Mouse (Mus musculus) C2C12 (cell line): ENCODE data around the gene Zfp42. TPM values are rescaled to one million over a fixed set of nuclear protein-coding genes. Genes with fewer than 3 reads are reported as not detected.

Source experiments
- H3K27me3 ChIP-seq: one replicate; pipeline ENCODE4 v1.6.1; 2011; ENCODE audit not compliant: control insufficient read depth, insufficient read depth, insufficient read length
- H3K36me3 ChIP-seq: one replicate; pipeline ENCODE4 v1.6.1; 2011; ENCODE audit not compliant: control insufficient read depth, insufficient read depth
- H3K4me3 ChIP-seq: one replicate; pipeline ENCODE4 v1.5.1; 2011; ENCODE audit warnings: mild to moderate bottlenecking, control low read depth; ENCODE audit not compliant: poor library complexity, insufficient read depth, severe bottlenecking
- H3K79me2 ChIP-seq: one replicate; pipeline ENCODE4 v1.6.1; 2011; ENCODE audit not compliant: control insufficient read depth, insufficient read depth
- H3K79me3 ChIP-seq: one replicate; pipeline ENCODE4 v1.6.1; 2011; ENCODE audit warnings: low read depth, control low read depth
- H3ac ChIP-seq: one replicate; pipeline ENCODE3; 2011; ENCODE audit warnings: low read depth; ENCODE audit not compliant: control insufficient read depth, insufficient read length
- CEBPB ChIP-seq: IDR thresholded peaks from one replicate; pipeline ENCODE4 v1.6.1; 2011; ENCODE audit warnings: low read depth, mild to moderate bottlenecking, control low read depth, moderate library complexity
- CTCF ChIP-seq: IDR thresholded peaks from one replicate; pipeline ENCODE4 v1.5.1; 2011; ENCODE audit not compliant: control insufficient read depth, insufficient read depth, insufficient read length
- FOSL1 ChIP-seq: IDR thresholded peaks from one replicate; pipeline ENCODE4 v1.8.0; 2011; ENCODE audit warnings: mild to moderate bottlenecking, low read length; ENCODE audit not compliant: poor library complexity, insufficient read depth, severe bottlenecking
- MAX ChIP-seq: IDR thresholded peaks from one replicate; pipeline ENCODE4 v1.6.1; 2011; ENCODE audit warnings: mild to moderate bottlenecking, control low read depth
- MYOD1 ChIP-seq: IDR thresholded peaks from one replicate; pipeline ENCODE4 v1.6.1; 2011; ENCODE audit warnings: low read depth; ENCODE audit not compliant: control insufficient read depth, insufficient read length
- MYOG ChIP-seq: IDR thresholded peaks from one replicate; pipeline ENCODE4 v1.6.1; 2011; ENCODE audit not compliant: control insufficient read depth, insufficient read length; ENCODE audit errors: extremely low read depth
- USF1 ChIP-seq: IDR thresholded peaks from one replicate; pipeline ENCODE4 v1.6.1; 2011; ENCODE audit warnings: low read depth, mild to moderate bottlenecking, control low read depth, moderate library complexity
- polyA plus RNA-seq: library from polyadenylated mRNA; unstranded; fragments of >200 nt; fragmentation: generic; extraction: Trizol; gene quantifications from one replicate; pipeline ENCODE4 v1.2.1, GENCODE M21; 2012; ENCODE audit warnings: missing spikeins

Gene Zfp42
- polyA plus RNA-seq, 1 experiment = not detected

DNA sequence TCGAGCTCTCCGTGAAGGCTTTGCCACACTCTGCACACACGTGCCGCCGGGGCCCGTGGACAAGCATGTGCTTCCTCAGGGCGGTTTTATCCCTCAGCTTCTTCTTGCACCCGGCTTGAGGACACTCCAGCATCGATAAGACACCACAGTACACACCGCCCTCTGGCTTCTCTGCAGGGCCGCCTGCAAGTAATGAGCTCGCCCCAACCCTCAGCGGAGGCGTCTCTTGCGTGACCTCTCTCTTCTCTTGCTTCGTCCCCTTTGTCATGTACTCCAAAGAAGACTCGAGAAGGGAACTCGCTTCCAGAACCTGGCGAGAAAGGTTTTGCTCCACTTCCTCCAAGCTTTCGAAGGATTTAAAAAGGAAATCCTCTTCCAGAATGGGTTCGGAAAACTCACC is 11.0 kb downstream of the Zfp42 start:
- no peak overlapping the region for H3ac ChIP-seq
- H3K27me3 ChIP-seq = no peaks in the 10 kb centered on the region
- no peaks in the 10 kb centered on the region for H3K79me3 ChIP-seq
- no peak overlapping the region for H3K4me3 ChIP-seq
- TF ChIP-seq MYOG = no peak
- no peak for TF ChIP-seq USF1
- no peak for TF ChIP-seq CTCF
- no peak for TF ChIP-seq MAX
- TF ChIP-seq FOSL1 = no peak
- TF ChIP-seq MYOD1 = no peak
- TF ChIP-seq CEBPB = no peak
- no peaks in the 10 kb centered on the region for H3K79me2 ChIP-seq
- no peaks in the 10 kb centered on the region for H3K36me3 ChIP-seq

DNA sequence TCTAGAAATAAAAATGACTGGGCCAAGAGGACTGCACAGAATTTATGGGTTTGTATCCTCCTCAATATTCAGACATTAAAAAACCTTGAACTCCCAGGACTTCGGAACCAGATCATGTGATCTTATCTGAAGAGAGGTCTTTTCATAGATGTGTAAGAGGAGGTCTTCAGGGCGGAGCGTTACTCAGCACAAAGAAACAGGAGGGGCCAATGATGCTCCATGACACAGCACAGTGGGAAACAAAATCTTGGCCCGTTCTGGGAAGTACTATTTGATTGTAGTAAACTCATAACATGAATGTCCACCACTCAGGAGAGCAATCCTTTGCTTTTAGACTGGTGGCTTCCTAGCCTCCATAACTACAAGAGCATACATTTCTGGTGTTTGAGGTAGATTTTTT is 12.6 kb downstream of the Zfp42 start:
- H3K4me3 ChIP-seq = no peak overlapping the region
- no peaks in the 10 kb centered on the region for H3K79me3 ChIP-seq
- H3ac ChIP-seq = no peak overlapping the region

GRCm38 (mm10) chr8:43290424-43291111 is 16.2 kb downstream of the Zfp42 start:
- Histone ChIP-seq H3K27me3 (no peaks in the 10 kb centered on the region), H3ac (no peak overlapping the region), H3K36me3 (no peaks in the 10 kb centered on the region), H3K4me3 (no peak overlapping the region), H3K79me2 (no peaks in the 10 kb centered on the region), H3K79me3 (no peaks in the 10 kb centered on the region)
- TF ChIP-seq MAX (no peak), USF1 (no peak), MYOG (no peak), CTCF (no peak), CEBPB (no peak), FOSL1 (no peak), MYOD1 (no peak)

More for the DNA sequence above, 12.6 kb downstream of the Zfp42 start:
- Histone ChIP-seq H3K27me3 (no peaks in the 10 kb centered on the region), H3K36me3 (no peaks in the 10 kb centered on the region), H3K79me2 (no peaks in the 10 kb centered on the region)
- no peak for TF ChIP-seq MAX
- no peak for TF ChIP-seq CEBPB
- TF ChIP-seq FOSL1 = no peak
- no peak for TF ChIP-seq MYOD1

DNA sequence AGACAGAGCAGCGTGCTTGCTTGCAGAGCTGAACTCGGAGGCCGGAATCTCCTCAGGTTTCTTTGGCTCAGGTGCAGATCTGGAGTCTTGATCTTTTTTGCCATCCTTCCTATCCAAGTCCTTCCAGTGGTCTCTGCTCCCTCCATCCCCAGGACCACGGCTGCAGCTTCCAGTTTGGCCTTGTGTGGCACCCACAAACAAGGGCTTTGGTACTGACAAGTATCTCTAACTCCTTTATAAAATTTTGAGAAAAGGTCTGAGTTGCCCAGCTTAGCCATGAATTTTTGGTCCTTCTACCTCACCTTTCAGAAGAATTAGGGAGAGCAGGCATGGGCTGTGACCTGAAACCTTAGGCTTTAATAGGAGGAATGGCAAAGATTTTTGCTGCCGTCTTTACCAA is 17.0 kb downstream of the Zfp42 start:
- H3K79me2 ChIP-seq = no peaks in the 10 kb centered on the region
- no peaks in the 10 kb centered on the region for H3K79me3 ChIP-seq
- no peak overlapping the region for H3K4me3 ChIP-seq
- no peak overlapping the region for H3ac ChIP-seq
- H3K36me3 ChIP-seq = no peaks in the 10 kb centered on the region
- no peak for TF ChIP-seq FOSL1
- TF ChIP-seq CTCF = no peak
- no peak for TF ChIP-seq USF1
- TF ChIP-seq MYOD1 = no peak
- no peak for TF ChIP-seq MYOG
- TF ChIP-seq MAX = no peak
- TF ChIP-seq CEBPB = no peak
- H3K27me3 ChIP-seq = no peaks in the 10 kb centered on the region

DNA sequence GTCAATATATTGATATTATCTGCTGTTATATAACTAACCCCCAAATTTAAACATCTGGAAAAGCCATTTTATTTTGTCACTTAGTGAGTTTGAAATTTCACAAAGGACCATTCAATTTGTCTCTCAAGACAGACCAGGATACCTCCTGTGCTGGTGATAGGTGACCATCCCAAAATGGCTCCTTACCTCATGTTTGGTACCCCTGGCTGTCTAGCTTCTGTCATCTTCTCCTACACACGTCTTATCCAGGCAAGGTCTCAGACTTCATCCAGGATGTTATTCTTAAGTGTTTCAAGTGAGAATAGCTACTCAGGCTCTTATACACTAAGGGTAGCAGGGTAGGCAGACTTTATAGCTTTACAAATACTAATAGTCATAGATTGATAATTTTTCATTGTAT is 17.9 kb downstream of the Zfp42 start:
- no peak for TF ChIP-seq CEBPB
- no peak for TF ChIP-seq MAX
- TF ChIP-seq MYOG = no peak
- no peak for TF ChIP-seq USF1
- TF ChIP-seq MYOD1 = no peak
- no peak for TF ChIP-seq FOSL1
- no peak for TF ChIP-seq CTCF
- no peaks in the 10 kb centered on the region for H3K36me3 ChIP-seq
- no peaks in the 10 kb centered on the region for H3K79me3 ChIP-seq
- no peaks in the 10 kb centered on the region for H3K27me3 ChIP-seq
- no peak overlapping the region for H3K4me3 ChIP-seq
- no peaks in the 10 kb centered on the region for H3K79me2 ChIP-seq
- H3ac ChIP-seq = no peak overlapping the region

DNA sequence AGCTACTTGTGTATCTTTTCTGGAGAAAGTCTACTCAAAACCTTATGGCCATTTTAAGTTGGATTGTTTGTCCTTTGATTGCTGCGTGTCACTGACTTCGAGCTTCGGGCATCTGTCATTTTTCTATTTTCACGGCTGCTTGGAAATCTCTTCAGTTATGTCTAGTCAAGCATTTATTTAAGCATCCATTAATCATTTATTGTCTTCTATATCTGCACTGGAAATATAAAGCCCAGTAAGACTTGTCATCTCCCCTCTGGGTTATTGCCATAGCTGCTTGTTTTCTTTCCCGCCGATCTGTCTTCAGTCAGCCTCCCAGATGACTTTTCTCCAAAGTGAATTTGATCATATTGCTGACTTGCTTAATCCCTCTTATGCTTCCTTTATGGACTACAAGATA is 19.3 kb downstream of the Zfp42 start:
- Histone ChIP-seq H3ac (no peak overlapping the region), H3K27me3 (no peaks in the 10 kb centered on the region), H3K36me3 (no peaks in the 10 kb centered on the region), H3K4me3 (no peak overlapping the region), H3K79me3 (no peaks in the 10 kb centered on the region), H3K79me2 (no peaks in the 10 kb centered on the region)
- TF ChIP-seq MYOG = no peak
- no peak for TF ChIP-seq MYOD1
- TF ChIP-seq CEBPB = no peak
